Comparison of ENCODE assay signal across 7 mouse cellular contexts in the genomic region with DNA sequence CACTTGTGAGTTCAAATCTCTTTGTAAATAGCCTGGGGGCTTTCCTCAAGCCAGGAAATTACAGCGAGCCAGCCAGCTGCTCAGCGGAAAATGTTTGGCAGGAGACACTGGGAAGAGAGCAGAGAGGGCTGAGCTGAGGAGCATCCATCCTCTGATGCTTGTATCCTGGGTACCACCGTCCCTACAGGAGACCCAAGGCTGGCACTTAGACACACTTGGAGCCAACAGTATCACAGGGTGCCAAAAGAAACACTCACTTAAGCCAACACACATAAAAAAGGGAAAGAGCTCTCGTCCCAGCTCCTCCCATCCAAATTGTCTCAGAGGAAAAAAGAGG. TPM values are rescaled to one million over a fixed set of nuclear protein-coding genes. Genes with fewer than 3 reads are reported as not detected.
DNase-seq lines count a peak whose midpoint lies in the region; ATAC-seq and TF ChIP-seq lines count a peak whose summit lies in the region.

No protein-coding gene starts in this region.

- no peak overlapping the region for H3K9ac ChIP-seq in kidney, postnatal 0 days (ENCODE audit: low read depth, low read length)
- peak overlapping the region; percentile 49 for H3K9ac ChIP-seq in embryonic facial prominence, embryonic 12.5 days
- H3K9ac ChIP-seq in hindbrain, embryonic 13.5 days = peak overlapping the region; percentile 80
- peak overlapping the region; percentile 59; the same call in 1 of the 2 replicates for H3K9ac ChIP-seq in neural tube, embryonic 11.5 days (ENCODE audit: low read length)

- 6% methylated on average over 4 of the region's 4 CpGs for WGBS in kidney, postnatal 0 days
- WGBS in embryonic facial prominence, embryonic 12.5 days = under 1% methylated on average over 4 of the region's 4 CpGs
- 0% methylated on average over 4 of the region's 4 CpGs for WGBS in hindbrain, embryonic 13.5 days
- under 1% methylated on average over 4 of the region's 4 CpGs for WGBS in neural tube, embryonic 11.5 days

- TF ChIP-seq CTCF in kidney, postnatal 0 days (IDR thresholded peaks at IDR 0.05; ENCODE audit: low read depth) = no peak

- H3K27ac ChIP-seq in kidney, postnatal 0 days = no peak overlapping the region
- H3K27ac ChIP-seq in embryonic facial prominence, embryonic 12.5 days = no peak overlapping the region
- peak overlapping the region; percentile 80 for H3K27ac ChIP-seq in hindbrain, embryonic 13.5 days
- no peak overlapping the region for H3K27ac ChIP-seq in neural tube, embryonic 11.5 days (ENCODE audit: low read depth, low read length)

- no peak for ATAC-seq in kidney, postnatal 0 days (replicated peaks; ENCODE audit: low FRiP score, low read depth)
- ATAC-seq in embryonic facial prominence, embryonic 12.5 days (ENCODE audit: insufficient number of reproducible peaks, insufficient read depth, low FRiP score, low TSS enrichment) = no peak
- ATAC-seq in hindbrain, embryonic 13.5 days (ENCODE audit: low FRiP score) = no peak
- no peak for ATAC-seq in neural tube, embryonic 11.5 days (ENCODE audit: insufficient read depth, low FRiP score, low TSS enrichment)

- no peaks in the 10 kb centered on the region for H3K9me3 ChIP-seq in kidney, postnatal 0 days (replicated peaks; ENCODE audit: low read length)
- H3K9me3 ChIP-seq in embryonic facial prominence, embryonic 12.5 days = no peaks in the 10 kb centered on the region
- H3K9me3 ChIP-seq in hindbrain, embryonic 13.5 days = no peaks in the 10 kb centered on the region
- H3K9me3 ChIP-seq in neural tube, embryonic 11.5 days (ENCODE audit: control insufficient read depth, low read length) = no peaks in the 10 kb centered on the region

- peaks cover 7% of the 10 kb centered on the region; the same call in 1 of the 2 replicates for H3K27me3 ChIP-seq in kidney, postnatal 0 days (ENCODE audit: insufficient read depth, low read length)
- 0 out of 2 replicates have a peak, but pooled peaks cover 7% of the 10 kb centered on the region for H3K27me3 ChIP-seq in embryonic facial prominence, embryonic 12.5 days
- H3K27me3 ChIP-seq in hindbrain, embryonic 13.5 days = no peaks in the 10 kb centered on the region
- no peaks in the 10 kb centered on the region for H3K27me3 ChIP-seq in neural tube, embryonic 11.5 days (ENCODE audit: control insufficient read depth, insufficient read depth, low read length)

- H3K4me1 ChIP-seq in kidney, postnatal 0 days (replicated peaks; ENCODE audit: insufficient read depth, low read length) = 0 out of 2 replicates have a peak, but pooled peaks cover 6% of the 10 kb centered on the region
- H3K4me1 ChIP-seq in embryonic facial prominence, embryonic 12.5 days = 0 out of 2 replicates have a peak, but pooled peaks cover 4% of the 10 kb centered on the region
- peaks cover 15% of the 10 kb centered on the region for H3K4me1 ChIP-seq in hindbrain, embryonic 13.5 days (replicated peaks)
- H3K4me1 ChIP-seq in neural tube, embryonic 11.5 days (ENCODE audit: control insufficient read depth, insufficient read depth, low read length) = no peaks in the 10 kb centered on the region

- H3K4me3 ChIP-seq in kidney, postnatal 0 days (replicated peaks; ENCODE audit: low read depth, low read length) = peak overlapping the region; percentile 11; the same call in 1 of the 2 replicates
- H3K4me3 ChIP-seq in embryonic facial prominence, embryonic 12.5 days = peak overlapping the region; percentile 47
- peak overlapping the region; percentile 62 for H3K4me3 ChIP-seq in hindbrain, embryonic 13.5 days
- H3K4me3 ChIP-seq in neural tube, embryonic 11.5 days (ENCODE audit: low read depth, low read length) = peak overlapping the region; percentile 50

- H3K4me2 ChIP-seq in kidney, postnatal 0 days (ENCODE audit: low read length) = peak overlapping the region; percentile 44
- peak overlapping the region; percentile 77 for H3K4me2 ChIP-seq in embryonic facial prominence, embryonic 12.5 days (replicated peaks)
- H3K4me2 ChIP-seq in hindbrain, embryonic 13.5 days = peak overlapping the region; percentile 89
- H3K4me2 ChIP-seq in neural tube, embryonic 11.5 days (ENCODE audit: low read depth) = peak overlapping the region; percentile 93

- no peak for DNase-seq in kidney, postnatal 0 days (ENCODE audit: low spot score)
- no peak for DNase-seq in kidney, adult 8-10 months
- no peak for DNase-seq in neural tube, embryonic 11.5 days (ENCODE audit: low spot score)
- DNase-seq in adrenal gland, postnatal 10 days = no peak
- no peak for DNase-seq in ovary, postnatal 10 days (ENCODE audit: low spot score)

- H3K36me3 ChIP-seq in kidney, postnatal 0 days (ENCODE audit: insufficient read depth, low read length) = no peaks in the 10 kb centered on the region
- H3K36me3 ChIP-seq in embryonic facial prominence, embryonic 12.5 days = no peaks in the 10 kb centered on the region
- no peaks in the 10 kb centered on the region for H3K36me3 ChIP-seq in hindbrain, embryonic 13.5 days
- H3K36me3 ChIP-seq in neural tube, embryonic 11.5 days (ENCODE audit: control insufficient read depth, insufficient read depth, low read length) = no peaks in the 10 kb centered on the region

RNA-seq across cellular contexts. Expression of gene Adarb2, which starts 0.8 kb away (rescaled TPM):
- polyA plus RNA-seq in kidney, postnatal 0 days (2015; fragmentation: Nextera tagmentation; extraction: Ambion mirVana) = 0.06 and 0.08 TPM in 2 replicates
- polyA plus RNA-seq in embryonic facial prominence, embryonic 12.5 days (2016; fragmentation: Nextera tagmentation; extraction: Ambion mirVana) = 3.4 and 3.5 TPM in 2 replicates
- polyA plus RNA-seq in hindbrain, embryonic 13.5 days (2015; fragmentation: Nextera tagmentation; extraction: Ambion mirVana) = 28.9 and 30.5 TPM in 2 replicates
- polyA plus RNA-seq in neural tube, embryonic 11.5 days (2014; fragmentation: Nextera tagmentation; extraction: Ambion mirVana) = 4.8 and 5.0 TPM in 2 replicates
- total RNA-seq in adrenal gland, postnatal 10 days (2021) = under 1 TPM; 0.09 to 0.18 TPM

Comparison
In these comparisons a context has a peak if more than half of its experiments do, and no peak if none do; other contexts are left out.
1. H3K4me3 ChIP-seq: peak in every context shown above with its lines; median percentile 62 in hindbrain, embryonic 13.5 days; 50 in neural tube, embryonic 11.5 days; 47 in embryonic facial prominence, embryonic 12.5 days; 11 in kidney, postnatal 0 days.